Mouse (Mus musculus): Measurements from ENCODE around the gene Gsg1l. TPM values are rescaled to one million over a fixed set of nuclear protein-coding genes. Genes with fewer than 3 reads are reported as not detected.
A peak's percentile ranks its signal among the peaks of the same experiment; 100 is the strongest.

The Gsg1l gene
- polyA plus RNA-seq, 1 experiment from 2014 or later: 0.55 TPM

DNA sequence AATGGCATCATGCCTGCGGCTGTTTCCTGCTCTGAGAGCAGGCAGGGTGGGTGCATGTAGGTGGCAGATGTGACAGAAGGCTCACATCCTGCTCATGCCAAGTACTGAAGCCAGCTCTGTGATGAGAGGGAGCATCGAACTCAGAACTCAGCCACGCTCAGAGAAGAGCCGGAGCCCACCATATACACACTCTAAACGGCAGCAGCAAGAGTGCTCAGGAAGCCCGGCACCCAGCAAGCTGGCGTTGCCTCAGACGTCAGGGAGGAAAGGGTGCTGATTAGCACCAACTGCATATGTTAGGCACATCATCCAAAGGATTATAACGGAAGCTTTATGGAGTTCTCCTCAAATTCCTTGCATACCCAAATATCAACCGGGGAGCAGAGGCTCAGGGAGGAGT, 5.4 kb upstream of the Gsg1l start:
- no peak overlapping the region for H3K27ac ChIP-seq (replicated peaks; ENCODE audit: low read depth, low read length)
- ATAC-seq (ENCODE audit: insufficient number of reproducible peaks, low FRiP score, low TSS enrichment, low read depth): no peak
- peaks cover 21% of the 10 kb centered on the region for H3K27me3 ChIP-seq (ENCODE audit: control insufficient read depth, insufficient read depth, low read length)
- peaks cover 5% of the 10 kb centered on the region for H3K4me1 ChIP-seq (ENCODE audit: control insufficient read depth, insufficient read depth, low read length)
- no peak overlapping the region for H3K4me3 ChIP-seq (ENCODE audit: low read depth, low read length)
- no peaks in the 10 kb centered on the region for H3K36me3 ChIP-seq (ENCODE audit: control insufficient read depth, insufficient read depth, low read length)
- H3K9ac ChIP-seq (ENCODE audit: low read length): no peak overlapping the region
- H3K4me2 ChIP-seq (ENCODE audit: low read depth, severe bottlenecking): no peak overlapping the region
- 75% methylated on average over 10 of the region's 10 CpGs for WGBS
- no peak for DNase-seq (ENCODE audit: low spot score)
- H3K9me3 ChIP-seq (ENCODE audit: control insufficient read depth, low read length): no peaks in the 10 kb centered on the region

DNA sequence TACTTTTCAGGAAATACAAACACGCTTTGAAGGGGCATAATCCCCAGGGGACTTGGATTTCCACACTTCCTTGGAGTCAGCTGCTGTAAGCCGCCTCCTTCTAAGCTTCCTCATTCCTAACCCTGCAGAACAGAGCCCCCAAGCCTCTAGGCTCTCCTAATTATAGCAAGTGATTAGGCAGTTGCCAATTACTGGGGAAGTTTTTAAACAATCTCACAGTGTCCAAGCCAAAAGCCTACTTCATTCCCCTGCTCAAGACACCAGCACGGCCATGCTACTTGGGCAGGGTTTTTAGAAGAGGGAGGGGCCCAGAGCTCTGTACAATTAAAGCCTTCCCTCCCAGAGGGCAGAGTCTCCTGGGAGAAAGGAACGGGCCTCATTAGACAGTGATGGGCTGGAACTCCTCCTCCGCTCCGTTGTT, 4.1 kb upstream of the Gsg1l start:
- ATAC-seq (ENCODE audit: insufficient number of reproducible peaks, low FRiP score, low TSS enrichment, low read depth): peak; percentile 14; the same call in 1 of the 2 replicates
- peaks cover 34% of the 10 kb centered on the region for H3K27me3 ChIP-seq (ENCODE audit: control insufficient read depth, insufficient read depth, low read length)
- H3K4me2 ChIP-seq (ENCODE audit: low read depth, severe bottlenecking): no peak overlapping the region
- DNase-seq (ENCODE audit: low spot score): peak; percentile 44
- H3K9me3 ChIP-seq (ENCODE audit: control insufficient read depth, low read length): no peaks in the 10 kb centered on the region
- H3K4me3 ChIP-seq (ENCODE audit: low read depth, low read length): no peak overlapping the region
- H3K4me1 ChIP-seq (ENCODE audit: control insufficient read depth, insufficient read depth, low read length): peaks cover 10% of the 10 kb centered on the region
- no peaks in the 10 kb centered on the region for H3K36me3 ChIP-seq (ENCODE audit: control insufficient read depth, insufficient read depth, low read length)
- H3K9ac ChIP-seq (ENCODE audit: low read length): no peak overlapping the region
- no peak overlapping the region for H3K27ac ChIP-seq (replicated peaks; ENCODE audit: low read depth, low read length)
- 13% methylated on average over 6 of the region's 6 CpGs for WGBS

DNA sequence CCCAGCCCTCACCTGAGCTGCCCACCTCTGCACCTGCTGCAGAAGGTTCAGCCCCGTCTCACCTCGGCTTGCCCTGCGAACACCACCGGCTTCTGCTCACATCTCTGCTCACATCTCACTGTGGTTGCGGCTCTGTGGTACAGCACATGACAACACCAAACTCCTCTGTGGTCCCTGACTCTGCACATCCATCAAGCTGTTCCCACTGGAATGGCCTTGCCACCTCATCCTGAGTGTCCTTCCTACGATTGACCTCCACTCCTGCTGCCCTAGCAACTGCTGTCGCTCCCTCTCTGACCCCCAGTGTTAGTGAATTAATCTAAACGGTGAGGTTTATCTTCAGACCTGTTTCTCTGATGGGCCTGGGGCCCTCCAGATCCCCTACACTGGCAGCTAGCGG, 2.9 kb upstream of the Gsg1l start:
- H3K36me3 ChIP-seq (ENCODE audit: control insufficient read depth, insufficient read depth, low read length): no peaks in the 10 kb centered on the region
- H3K27ac ChIP-seq (replicated peaks; ENCODE audit: low read depth, low read length): no peak overlapping the region
- no peak for DNase-seq (ENCODE audit: low spot score)
- 92% methylated on average over 9 of the region's 9 CpGs for WGBS
- ATAC-seq (ENCODE audit: insufficient number of reproducible peaks, low FRiP score, low TSS enrichment, low read depth): no peak
- no peaks in the 10 kb centered on the region for H3K9me3 ChIP-seq (ENCODE audit: control insufficient read depth, low read length)
- H3K4me3 ChIP-seq (ENCODE audit: low read depth, low read length): no peak overlapping the region
- no peak overlapping the region for H3K4me2 ChIP-seq (ENCODE audit: low read depth, severe bottlenecking)
- peaks cover 10% of the 10 kb centered on the region for H3K4me1 ChIP-seq (ENCODE audit: control insufficient read depth, insufficient read depth, low read length)
- no peak overlapping the region for H3K9ac ChIP-seq (ENCODE audit: low read length)
- peaks cover 45% of the 10 kb centered on the region for H3K27me3 ChIP-seq (ENCODE audit: control insufficient read depth, insufficient read depth, low read length)

DNA sequence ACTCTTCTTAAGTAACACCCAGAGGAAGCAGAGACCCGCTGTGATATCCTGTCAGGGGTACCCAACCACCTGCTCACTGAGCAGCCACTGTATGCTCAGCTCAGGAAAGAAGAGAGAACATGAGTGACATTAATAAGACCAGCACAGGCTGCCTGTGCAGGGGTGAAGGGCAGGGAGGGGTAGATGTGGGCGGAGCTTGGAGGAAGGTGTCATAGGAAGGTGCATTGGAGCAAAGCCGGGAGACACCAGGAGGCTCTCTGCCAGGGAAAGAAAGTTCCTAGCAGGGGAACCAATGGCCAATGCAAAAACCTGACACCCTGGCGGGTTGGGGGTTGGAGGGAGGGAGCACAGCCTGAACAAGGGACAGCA, 1.8 kb upstream of the Gsg1l start:
- Histone ChIP-seq H3K36me3 (ENCODE audit: control insufficient read depth, insufficient read depth, low read length) (no peaks in the 10 kb centered on the region), H3K4me2 (ENCODE audit: low read depth, severe bottlenecking) (no peak overlapping the region), H3K9me3 (ENCODE audit: control insufficient read depth, low read length) (no peaks in the 10 kb centered on the region), H3K4me1 (ENCODE audit: control insufficient read depth, insufficient read depth, low read length) (peaks cover 10% of the 10 kb centered on the region), H3K9ac (ENCODE audit: low read length) (no peak overlapping the region), H3K27me3 (ENCODE audit: control insufficient read depth, insufficient read depth, low read length) (peaks cover 51% of the 10 kb centered on the region), H3K4me3 (ENCODE audit: low read depth, low read length) (no peak overlapping the region), H3K27ac (replicated peaks; ENCODE audit: low read depth, low read length) (no peak overlapping the region)
- WGBS: 6% methylated on average over 4 of the region's 4 CpGs
- no peak for DNase-seq (ENCODE audit: low spot score)
- no peak for ATAC-seq (ENCODE audit: insufficient number of reproducible peaks, low FRiP score, low TSS enrichment, low read depth)

DNA sequence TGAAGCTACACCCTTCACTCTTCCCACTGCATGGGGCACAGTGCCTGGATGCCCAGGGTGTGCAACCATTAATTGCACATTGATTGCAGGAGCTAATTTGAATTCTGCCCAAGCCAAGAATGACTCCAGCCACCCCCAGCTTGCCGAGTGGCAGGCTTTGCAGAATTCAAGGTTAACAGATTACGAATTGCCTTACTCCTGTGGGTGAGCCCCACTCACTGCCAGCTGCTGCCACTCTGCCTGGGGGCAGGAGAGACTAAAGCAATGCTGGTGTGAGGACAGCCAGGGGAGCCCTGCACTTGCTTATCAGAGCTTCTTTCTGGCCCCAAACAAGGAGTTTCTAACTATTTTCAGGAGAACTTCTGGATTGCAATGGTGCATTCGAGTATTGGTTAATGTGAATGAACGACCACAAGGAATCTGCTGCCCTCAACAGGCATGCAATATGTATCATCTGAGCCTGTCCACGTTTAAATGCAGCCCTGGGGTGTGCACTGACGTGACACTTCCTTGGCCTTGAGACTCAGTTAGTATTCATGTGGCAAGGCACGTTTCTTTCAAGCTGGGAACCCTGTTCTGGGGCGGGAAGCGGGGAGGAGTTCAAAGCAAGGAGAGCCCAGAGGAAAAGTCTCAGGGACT, 1.2 kb upstream of the Gsg1l start:
- Histone ChIP-seq H3K9me3 (ENCODE audit: control insufficient read depth, low read length) (no peaks in the 10 kb centered on the region), H3K4me3 (ENCODE audit: low read depth, low read length) (no peak overlapping the region), H3K27ac (replicated peaks; ENCODE audit: low read depth, low read length) (no peak overlapping the region), H3K27me3 (ENCODE audit: control insufficient read depth, insufficient read depth, low read length) (peaks cover 51% of the 10 kb centered on the region), H3K4me2 (ENCODE audit: low read depth, severe bottlenecking) (no peak overlapping the region), H3K9ac (ENCODE audit: low read length) (no peak overlapping the region), H3K36me3 (ENCODE audit: control insufficient read depth, insufficient read depth, low read length) (no peaks in the 10 kb centered on the region), H3K4me1 (ENCODE audit: control insufficient read depth, insufficient read depth, low read length) (peaks cover 10% of the 10 kb centered on the region)
- WGBS: 22% methylated on average over 9 of the region's 9 CpGs
- DNase-seq (ENCODE audit: low spot score) (no peak), ATAC-seq (ENCODE audit: insufficient number of reproducible peaks, low FRiP score, low TSS enrichment, low read depth) (no peak)

DNA sequence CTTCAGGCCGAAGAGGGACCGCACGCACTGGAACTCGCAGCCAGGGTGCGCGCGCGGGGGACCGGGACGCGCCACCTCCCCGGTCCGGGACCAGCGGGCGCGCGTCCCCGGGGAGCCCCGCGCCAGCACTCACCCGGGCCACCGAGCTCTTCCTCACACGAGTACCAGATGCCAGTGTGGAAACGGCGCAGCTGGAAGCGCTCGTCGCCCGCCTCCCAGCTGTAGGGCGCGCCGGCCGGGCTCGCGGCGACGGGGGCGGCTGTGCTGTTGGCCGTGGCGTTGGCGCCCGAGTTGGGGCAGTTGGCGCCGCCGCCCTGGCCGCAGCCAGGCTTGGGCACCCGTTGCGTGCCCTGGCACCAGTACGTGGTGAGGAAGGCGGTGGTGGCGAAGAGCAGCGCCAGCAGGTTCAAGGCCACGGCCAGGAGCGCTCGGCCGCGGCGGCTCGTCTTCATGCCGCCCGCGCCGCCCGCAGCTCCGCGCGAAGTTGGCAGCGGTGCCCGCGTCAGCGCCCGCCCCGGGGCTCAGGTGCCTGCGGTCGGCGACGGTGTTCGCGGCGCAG, 405 bp downstream of the Gsg1l start:
- peaks cover 51% of the 10 kb centered on the region for H3K27me3 ChIP-seq (ENCODE audit: control insufficient read depth, insufficient read depth, low read length)
- H3K9me3 ChIP-seq (ENCODE audit: control insufficient read depth, low read length): no peaks in the 10 kb centered on the region
- H3K9ac ChIP-seq (ENCODE audit: low read length): peak overlapping the region; percentile 50
- peaks cover 10% of the 10 kb centered on the region for H3K4me1 ChIP-seq (ENCODE audit: control insufficient read depth, insufficient read depth, low read length)
- no peak overlapping the region for H3K27ac ChIP-seq (replicated peaks; ENCODE audit: low read depth, low read length)
- ATAC-seq (ENCODE audit: insufficient number of reproducible peaks, low FRiP score, low TSS enrichment, low read depth) (no peak), DNase-seq (ENCODE audit: low spot score) (peak; percentile 47)
- H3K4me3 ChIP-seq (ENCODE audit: low read depth, low read length): peak overlapping the region; percentile 51
- WGBS: under 1% methylated on average over 78 of the region's 80 CpGs
- no peaks in the 10 kb centered on the region for H3K36me3 ChIP-seq (ENCODE audit: control insufficient read depth, insufficient read depth, low read length)
- peak overlapping the region; percentile 100 for H3K4me2 ChIP-seq (ENCODE audit: low read depth, severe bottlenecking)

DNA sequence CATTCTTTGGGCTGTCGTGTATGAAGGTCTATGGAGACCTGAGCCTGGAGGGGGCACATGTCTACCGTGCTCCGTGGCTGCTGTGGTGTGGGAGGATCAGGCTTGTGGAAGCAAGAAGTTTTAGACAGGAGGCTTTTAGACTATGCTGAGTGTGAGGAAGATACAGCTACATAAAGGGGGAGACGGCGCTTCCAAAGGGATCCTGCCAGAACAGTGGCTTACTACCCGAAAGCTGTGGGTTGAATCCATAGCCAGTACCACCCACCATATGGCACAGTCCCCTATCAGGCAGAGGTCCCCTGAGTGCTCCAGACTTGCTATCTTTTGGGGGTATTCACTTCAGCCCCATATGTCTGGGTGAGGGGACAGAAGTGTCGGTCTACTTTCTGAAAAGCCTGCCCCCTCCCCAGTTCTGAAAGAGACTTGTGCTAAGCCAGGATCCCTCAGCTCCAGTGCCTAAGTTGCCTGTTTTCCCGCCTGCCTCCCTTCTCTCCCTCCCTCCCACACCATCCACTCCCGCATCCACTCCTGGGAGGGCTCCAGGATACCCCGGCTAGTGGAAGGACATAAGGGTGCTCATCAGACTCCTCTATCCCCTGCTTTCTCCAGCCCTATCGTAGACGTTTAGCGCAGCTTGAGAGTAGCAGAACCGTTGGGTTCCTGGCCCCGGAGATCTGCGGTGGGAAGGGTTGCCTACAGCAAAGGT, 1.1 kb downstream of the Gsg1l start:
- DNase-seq (ENCODE audit: low spot score) (peak; percentile 39), ATAC-seq (ENCODE audit: insufficient number of reproducible peaks, low FRiP score, low TSS enrichment, low read depth) (no peak; the same call in 1 of the 2 replicates)
- no peaks in the 10 kb centered on the region for H3K36me3 ChIP-seq (ENCODE audit: control insufficient read depth, insufficient read depth, low read length)
- peak overlapping the region; percentile 100 for H3K4me2 ChIP-seq (ENCODE audit: low read depth, severe bottlenecking)
- 18% methylated on average over 16 of the region's 16 CpGs for WGBS
- peaks cover 5% of the 10 kb centered on the region; the same call in 1 of the 2 replicates for H3K4me1 ChIP-seq (ENCODE audit: control insufficient read depth, insufficient read depth, low read length)
- peak overlapping the region; percentile 51 for H3K4me3 ChIP-seq (ENCODE audit: low read depth, low read length)
- H3K9ac ChIP-seq (ENCODE audit: low read length): no peak overlapping the region
- H3K9me3 ChIP-seq (ENCODE audit: control insufficient read depth, low read length): no peaks in the 10 kb centered on the region
- no peak overlapping the region for H3K27ac ChIP-seq (replicated peaks; ENCODE audit: low read depth, low read length)
- peaks cover 51% of the 10 kb centered on the region for H3K27me3 ChIP-seq (ENCODE audit: control insufficient read depth, insufficient read depth, low read length)

DNA sequence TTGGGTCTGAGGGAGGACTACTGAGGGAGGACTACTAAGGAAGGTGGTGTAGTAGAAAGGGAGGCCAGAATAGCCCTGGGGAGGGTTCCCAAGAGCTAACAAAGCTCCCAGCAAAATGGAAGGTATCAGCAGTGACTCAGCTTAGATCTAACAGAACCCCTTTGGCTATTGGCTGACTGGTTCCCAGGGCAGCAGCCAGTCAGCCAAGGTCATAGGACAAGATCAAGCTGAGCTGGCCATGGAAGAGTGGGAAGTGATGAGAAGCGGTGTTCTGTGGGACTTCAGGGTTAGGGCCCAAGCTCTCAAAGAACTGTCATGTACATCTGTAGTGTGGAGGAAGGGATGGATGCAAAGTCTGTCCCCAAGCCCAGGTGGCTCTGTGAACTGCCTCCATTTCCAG, 5.3 kb downstream of the Gsg1l start:
- ATAC-seq (ENCODE audit: insufficient number of reproducible peaks, low FRiP score, low TSS enrichment, low read depth) (no peak), DNase-seq (ENCODE audit: low spot score) (no peak)
- H3K27me3 ChIP-seq (ENCODE audit: control insufficient read depth, insufficient read depth, low read length): peaks cover 23% of the 10 kb centered on the region
- H3K4me1 ChIP-seq (ENCODE audit: control insufficient read depth, insufficient read depth, low read length): peaks cover 4% of the 10 kb centered on the region; the same call in 1 of the 2 replicates
- 88% methylated on average over 1 of the region's 1 CpGs for WGBS
- H3K27ac ChIP-seq (replicated peaks; ENCODE audit: low read depth, low read length): no peak overlapping the region
- no peaks in the 10 kb centered on the region for H3K9me3 ChIP-seq (ENCODE audit: control insufficient read depth, low read length)
- H3K36me3 ChIP-seq (ENCODE audit: control insufficient read depth, insufficient read depth, low read length): no peaks in the 10 kb centered on the region
- H3K4me2 ChIP-seq (ENCODE audit: low read depth, severe bottlenecking): no peak overlapping the region
- no peak overlapping the region for H3K9ac ChIP-seq (ENCODE audit: low read length)
- H3K4me3 ChIP-seq (ENCODE audit: low read depth, low read length): no peak overlapping the region

Measured in limb, embryonic 11.5 days (tissue).